Mouse (Mus musculus) limb, embryonic 12.5 days (tissue): ENCODE data around the gene Tcf25. TPM values are rescaled to one million over a fixed set of nuclear protein-coding genes. Genes with fewer than 3 reads are reported as not detected.
A peak's percentile ranks its signal among the peaks of the same experiment; 100 is the strongest.

Experiments
- ATAC-seq: fragments of 200-750 bp; cut with Nextera tagmentation; 2 replicates; pipeline ENCODE4 v1.8.0; 2017; ENCODE audit warnings: low read depth, moderate TSS enrichment; ENCODE audit not compliant: insufficient number of reproducible peaks, insufficient read depth, low FRiP score, low TSS enrichment
- H3K27ac ChIP-seq: fragments of 300-500 bp; sonication (generic); 2 replicates; pipeline ENCODE4 v1.5.1; 2016; ENCODE audit warnings: mild to moderate bottlenecking, moderate library complexity
- H3K27me3 ChIP-seq: fragments of 300-500 bp; sonication (generic); 2 replicates; pipeline ENCODE4 v1.6.1; 2016; ENCODE audit warnings: mild to moderate bottlenecking, moderate library complexity
- H3K36me3 ChIP-seq: fragments of 300-500 bp; sonication (generic); 2 replicates; pipeline ENCODE4 v1.6.1; 2016; ENCODE audit warnings: mild to moderate bottlenecking, moderate library complexity
- H3K4me1 ChIP-seq: fragments of 300-500 bp; sonication (generic); replicated peaks from 2 replicates; pipeline ENCODE4 v1.6.1; 2016
- H3K4me2 ChIP-seq: fragments of 300-500 bp; sonication (generic); 2 replicates; pipeline ENCODE4 v1.6.1; 2016; ENCODE audit warnings: mild to moderate bottlenecking, moderate library complexity
- H3K4me3 ChIP-seq: fragments of 300-500 bp; sonication (generic); replicated peaks from 2 replicates; pipeline ENCODE4 v1.5.1; 2016; ENCODE audit warnings: mild to moderate bottlenecking
- H3K9ac ChIP-seq: fragments of 300-500 bp; sonication (generic); replicated peaks from 2 replicates; pipeline ENCODE4 v1.6.1; 2016; ENCODE audit warnings: mild to moderate bottlenecking, moderate library complexity
- H3K9me3 ChIP-seq: fragments of 300-500 bp; sonication (generic); 2 replicates; pipeline ENCODE4 v1.6.1; 2016; ENCODE audit warnings: mild to moderate bottlenecking, moderate library complexity
- WGBS: fragments of 180-500 bp; shearing (Covaris S2); methylation state at CpG from one replicate; pipeline ENCODE4 v1.1.7; 2016; 5-methylcytosine and 5-hydroxymethylcytosine counted together
- polyA plus RNA-seq: library from polyadenylated mRNA; unstranded; fragments of >200 nt; fragmentation: Nextera tagmentation; extraction: Ambion mirVana; gene quantifications from 2 replicates; pipeline ENCODE4 v1.2.1, GENCODE M21; 2016

Tcf25 gene
- 149 and 151 TPM in 2 replicates for polyA plus RNA-seq

DNA sequence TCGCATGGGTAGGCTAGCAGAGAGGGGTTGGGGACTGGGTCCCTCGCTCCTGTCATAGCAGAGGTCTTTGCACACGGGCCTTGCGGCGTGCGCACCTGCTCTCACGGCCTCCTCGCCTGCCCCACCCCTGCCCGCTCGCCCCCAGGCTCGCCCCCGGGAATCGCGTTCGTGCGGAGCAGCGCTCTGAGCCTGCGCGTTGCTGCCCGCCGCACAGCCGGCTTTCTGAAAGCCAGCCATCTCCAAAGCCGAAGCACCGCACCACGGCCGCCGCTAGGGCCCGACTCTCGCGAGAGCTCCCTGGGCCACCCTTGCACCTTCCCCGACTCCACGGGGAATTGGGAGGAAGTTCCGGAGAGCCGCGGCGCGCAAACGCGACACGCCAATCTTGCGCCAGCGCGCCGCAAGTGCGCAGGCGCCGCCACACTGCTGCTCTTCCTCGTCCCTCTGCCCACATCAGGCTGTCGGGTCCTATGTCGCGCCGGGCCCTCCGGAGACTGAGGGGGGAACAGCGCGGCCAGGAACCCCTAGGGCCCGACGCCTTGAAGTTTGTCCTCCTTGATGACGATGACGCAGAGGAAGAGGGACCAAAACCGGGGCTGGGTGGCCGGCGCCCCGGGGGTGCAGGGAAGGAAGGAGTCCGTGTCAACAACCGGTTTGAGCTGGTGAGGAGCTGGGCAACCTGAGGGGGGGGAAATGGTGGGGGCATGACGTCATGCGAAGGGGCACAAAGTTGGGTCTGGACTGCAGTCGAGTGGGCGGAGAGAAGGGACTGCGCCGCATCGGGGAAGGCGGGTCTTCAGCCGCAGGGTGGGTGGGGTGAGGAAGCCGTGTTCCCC, at the start of gene Tcf25:
Gene Tcf25, plus strand, starts transcription at position 351 of the 836 bp plus-strand sequence.
- Histone ChIP-seq H3K9ac (peak within 1 kb of the TSS; percentile 77), H3K36me3 (peaks cover 8% of the 10 kb centered on the region), H3K27ac (peak within 1 kb of the TSS; percentile 97), H3K4me2 (peak within 1 kb of the TSS; percentile 81), H3K9me3 (no peaks in the 10 kb centered on the region), H3K4me1 (peaks cover 15% of the 10 kb centered on the region), H3K4me3 (peak within 1 kb of the TSS; percentile 71), H3K27me3 (no peaks in the 10 kb centered on the region)
- under 1% methylated on average over 75 of the region's 75 CpGs for WGBS
- peak; percentile 88 for ATAC-seq

DNA sequence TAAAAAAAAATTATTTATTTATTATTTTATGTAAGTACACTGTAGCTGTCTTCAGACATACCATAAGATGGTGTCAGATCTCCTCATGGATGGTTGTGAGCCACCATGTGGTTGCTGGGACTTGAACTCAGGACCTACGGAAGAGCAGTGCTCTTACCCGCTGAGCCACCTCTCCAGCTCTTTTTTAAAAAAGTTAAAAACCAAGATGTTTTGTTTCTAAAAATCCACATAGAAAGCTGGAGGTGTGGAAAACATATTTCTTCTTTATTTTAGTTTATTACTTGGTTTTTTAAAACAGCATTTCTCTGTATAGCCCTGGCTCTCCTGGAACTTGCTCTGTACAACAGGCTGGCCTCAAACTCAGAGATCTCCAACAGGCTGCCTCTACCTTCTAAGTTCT, 45.0 kb upstream of the Tcf25 start:
- ATAC-seq: no peak
- WGBS: 94% methylated on average over 2 of the region's 2 CpGs

DNA sequence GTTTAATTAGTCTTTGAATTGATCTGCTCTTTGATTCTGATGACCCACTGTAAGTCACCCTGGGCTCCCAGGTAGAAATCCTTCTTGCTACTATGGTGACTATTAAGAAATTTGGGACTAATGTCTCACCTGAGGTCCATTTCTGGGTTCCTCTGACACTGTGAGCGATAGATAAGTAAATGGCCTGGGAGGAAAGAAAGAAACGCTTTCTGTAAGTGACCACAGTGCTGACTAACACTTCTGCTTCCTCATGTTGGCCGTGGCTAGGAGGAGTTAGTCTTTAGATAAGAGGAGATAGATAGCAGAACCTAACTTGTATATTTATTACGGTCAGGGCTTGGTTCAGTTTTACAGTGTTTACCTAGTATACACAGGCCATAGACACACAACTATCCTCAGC, 44.2 kb upstream of the Tcf25 start:
- Histone ChIP-seq H3K4me3 (no peak overlapping the region), H3K36me3 (no peaks in the 10 kb centered on the region), H3K27ac (no peak overlapping the region), H3K4me2 (no peak overlapping the region), H3K4me1 (peaks cover 7% of the 10 kb centered on the region; the same call in 1 of the 2 replicates), H3K9me3 (no peaks in the 10 kb centered on the region), H3K27me3 (peaks cover 43% of the 10 kb centered on the region), H3K9ac (no peak overlapping the region)
- ATAC-seq: no peak
- 77% methylated on average over 4 of the region's 4 CpGs for WGBS

More for the DNA sequence above, 45.0 kb upstream of the Tcf25 start:
- no peak overlapping the region for H3K27ac ChIP-seq
- no peaks in the 10 kb centered on the region for H3K36me3 ChIP-seq
- H3K9me3 ChIP-seq: no peaks in the 10 kb centered on the region
- peaks cover 7% of the 10 kb centered on the region; the same call in 1 of the 2 replicates for H3K4me1 ChIP-seq
- H3K9ac ChIP-seq: no peak overlapping the region
- H3K27me3 ChIP-seq: peaks cover 35% of the 10 kb centered on the region
- H3K4me3 ChIP-seq: no peak overlapping the region
- H3K4me2 ChIP-seq: no peak overlapping the region

DNA sequence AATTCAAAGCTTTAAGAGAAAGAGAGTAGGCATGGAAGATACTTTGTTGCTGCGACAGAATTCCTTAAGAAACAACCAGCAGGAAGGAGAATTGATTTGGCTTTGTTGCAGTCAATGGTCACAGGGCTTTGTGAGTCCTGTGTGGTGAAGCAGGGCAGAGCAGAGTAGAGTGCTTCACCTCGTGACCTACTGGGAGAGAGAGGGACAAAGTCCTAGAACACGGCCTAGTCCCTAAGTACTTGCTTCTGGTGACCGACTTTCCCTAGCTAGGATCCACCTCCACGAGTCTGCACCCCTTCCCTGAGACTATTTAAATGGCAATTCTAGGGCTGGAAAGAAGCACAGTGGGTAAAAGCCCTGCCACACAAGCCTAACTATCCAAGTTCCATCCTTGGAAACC, 43.6 kb upstream of the Tcf25 start:
- Histone ChIP-seq H3K4me1 (peaks cover 7% of the 10 kb centered on the region; the same call in 1 of the 2 replicates), H3K4me3 (no peak overlapping the region), H3K9me3 (no peaks in the 10 kb centered on the region), H3K27me3 (peaks cover 49% of the 10 kb centered on the region), H3K4me2 (no peak overlapping the region), H3K27ac (no peak overlapping the region), H3K9ac (no peak overlapping the region), H3K36me3 (no peaks in the 10 kb centered on the region)
- WGBS: 85% methylated on average over 5 of the region's 5 CpGs
- ATAC-seq: no peak

DNA sequence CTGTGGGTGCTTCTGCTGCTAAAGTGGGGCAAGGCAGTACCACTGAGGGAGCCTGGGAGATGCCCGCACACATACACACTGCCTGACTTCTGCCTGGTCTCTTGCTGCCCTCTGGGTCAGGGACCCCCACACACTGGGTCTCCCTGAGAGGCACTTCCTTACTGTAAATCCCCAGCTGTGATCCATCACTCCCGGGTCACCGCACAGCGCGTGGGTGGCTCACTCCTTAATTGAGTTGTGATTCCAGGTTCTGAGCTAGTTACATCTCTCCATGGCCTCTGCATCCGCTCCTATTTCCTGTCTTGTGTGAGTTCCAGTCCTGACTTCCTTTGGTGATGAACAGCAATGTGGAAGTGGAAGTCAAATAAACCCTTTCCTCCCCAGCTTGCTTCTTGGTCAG, 42.9 kb upstream of the Tcf25 start:
- ATAC-seq: no peak
- Histone ChIP-seq H3K4me2 (no peak overlapping the region), H3K36me3 (no peaks in the 10 kb centered on the region), H3K9ac (no peak overlapping the region), H3K27me3 (peaks cover 54% of the 10 kb centered on the region), H3K27ac (no peak overlapping the region), H3K9me3 (no peaks in the 10 kb centered on the region), H3K4me1 (peaks cover 7% of the 10 kb centered on the region; the same call in 1 of the 2 replicates), H3K4me3 (no peak overlapping the region)
- 70% methylated on average over 6 of the region's 6 CpGs for WGBS

DNA sequence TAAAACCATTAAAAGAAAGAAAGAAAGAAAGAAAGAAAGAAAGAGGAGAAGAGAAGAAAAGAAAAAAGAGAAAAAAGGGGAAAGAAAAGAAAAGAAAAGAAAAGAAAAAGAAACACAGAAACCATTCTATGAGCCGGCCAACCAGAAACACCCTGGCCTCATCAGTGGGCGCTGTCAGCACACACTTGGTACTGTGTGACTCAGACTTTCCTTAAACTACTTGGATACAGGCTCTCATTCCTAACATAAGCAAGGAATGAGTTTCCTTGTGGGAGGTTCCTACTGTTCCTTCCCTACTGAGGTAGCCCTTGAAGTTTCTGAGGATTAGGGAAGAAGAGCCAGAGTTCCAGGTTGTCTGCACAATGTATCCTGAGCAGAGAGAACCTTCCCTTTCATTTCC, 42.3 kb upstream of the Tcf25 start:
- no peaks in the 10 kb centered on the region for H3K36me3 ChIP-seq
- ATAC-seq: no peak
- WGBS: 81% methylated on average over 2 of the region's 2 CpGs
- no peak overlapping the region for H3K27ac ChIP-seq
- peaks cover 54% of the 10 kb centered on the region for H3K27me3 ChIP-seq
- no peak overlapping the region for H3K4me2 ChIP-seq
- H3K9ac ChIP-seq: no peak overlapping the region
- no peaks in the 10 kb centered on the region for H3K9me3 ChIP-seq
- H3K4me3 ChIP-seq: no peak overlapping the region
- peaks cover 7% of the 10 kb centered on the region; the same call in 1 of the 2 replicates for H3K4me1 ChIP-seq

DNA sequence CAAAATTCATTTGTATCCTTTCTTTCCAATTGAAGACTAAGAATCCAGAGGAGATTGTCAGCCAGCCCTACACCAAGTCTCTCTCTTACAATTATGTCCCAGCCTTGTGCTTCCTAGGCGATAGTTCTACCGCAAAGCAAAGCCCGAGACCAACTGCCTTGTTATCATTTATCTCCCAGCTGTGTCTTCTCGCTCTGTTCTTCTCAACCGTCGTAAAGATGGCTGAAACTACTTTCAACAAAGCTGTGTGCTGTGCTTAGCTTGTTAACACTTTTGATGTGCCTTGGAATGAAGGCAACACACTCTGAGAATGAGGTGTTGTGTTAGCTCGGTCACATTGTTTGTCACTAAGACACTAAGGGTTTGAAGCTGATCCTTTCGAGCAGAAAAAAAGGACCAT, 41.7 kb upstream of the Tcf25 start:
- no peaks in the 10 kb centered on the region for H3K36me3 ChIP-seq
- H3K4me3 ChIP-seq: peak overlapping the region; percentile 59
- no peak for ATAC-seq
- peaks cover 54% of the 10 kb centered on the region for H3K27me3 ChIP-seq
- H3K9ac ChIP-seq: no peak overlapping the region
- 32% methylated on average over 8 of the region's 8 CpGs for WGBS
- no peak overlapping the region for H3K27ac ChIP-seq
- H3K9me3 ChIP-seq: no peaks in the 10 kb centered on the region
- peak overlapping the region; percentile 91 for H3K4me2 ChIP-seq
- peaks cover 7% of the 10 kb centered on the region; the same call in 1 of the 2 replicates for H3K4me1 ChIP-seq

DNA sequence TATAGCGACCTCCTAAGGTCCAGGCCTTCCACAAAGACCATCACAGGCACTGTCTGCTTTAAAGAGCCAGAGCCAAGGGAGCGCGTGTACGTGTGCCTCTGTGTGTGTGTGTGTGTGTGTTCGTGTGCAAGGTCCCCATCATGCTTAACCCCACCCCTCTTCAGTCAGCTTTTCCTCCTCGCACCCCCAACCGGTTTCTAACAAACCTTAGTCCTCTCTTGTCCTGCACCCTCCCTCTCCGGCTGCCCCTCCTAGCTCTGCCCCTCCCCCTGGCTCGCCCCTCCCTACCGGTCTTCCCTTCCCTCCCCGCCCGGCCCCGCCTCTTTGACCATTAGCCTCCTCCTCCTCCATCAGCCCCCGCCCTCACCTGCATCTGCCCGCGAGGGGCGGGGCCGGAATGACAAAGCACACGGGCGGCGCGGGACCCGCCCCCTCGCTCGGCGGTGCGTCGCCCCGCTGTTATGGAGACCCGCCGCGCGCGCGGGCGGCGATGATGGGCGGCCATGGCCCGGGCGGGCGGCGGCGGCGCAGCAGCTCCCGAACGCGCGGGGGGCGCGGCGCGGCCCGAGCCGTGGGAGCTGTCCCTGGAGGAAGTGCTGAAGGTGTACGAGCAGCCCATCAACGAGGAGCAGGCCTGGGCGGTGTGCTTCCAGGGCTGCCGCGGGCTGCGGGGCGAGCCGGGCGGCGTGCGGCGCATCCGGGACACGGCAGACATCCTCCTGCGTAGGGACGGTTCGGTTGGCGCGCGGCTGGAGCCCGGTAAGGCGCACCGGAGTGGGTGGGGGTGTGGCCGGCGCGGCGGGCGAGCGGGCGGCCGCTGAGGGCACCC, 41.1 kb upstream of the Tcf25 start, which contains the start of gene Spire2:
Gene Spire2, plus strand, starts transcription at position 452 of the 829 bp plus-strand sequence.
- Histone ChIP-seq H3K9me3 (no peaks in the 10 kb centered on the region), H3K9ac (peak within 1 kb of the TSS; percentile 46), H3K36me3 (no peaks in the 10 kb centered on the region), H3K4me2 (peak within 1 kb of the TSS; percentile 91), H3K27ac (no peak within 1 kb of the TSS), H3K4me3 (peak within 1 kb of the TSS; percentile 59), H3K27me3 (peaks cover 52% of the 10 kb centered on the region), H3K4me1 (peaks cover 7% of the 10 kb centered on the region; the same call in 1 of the 2 replicates)
- peak; percentile 82 for ATAC-seq
- WGBS: under 1% methylated on average over 77 of the region's 85 CpGs

DNA sequence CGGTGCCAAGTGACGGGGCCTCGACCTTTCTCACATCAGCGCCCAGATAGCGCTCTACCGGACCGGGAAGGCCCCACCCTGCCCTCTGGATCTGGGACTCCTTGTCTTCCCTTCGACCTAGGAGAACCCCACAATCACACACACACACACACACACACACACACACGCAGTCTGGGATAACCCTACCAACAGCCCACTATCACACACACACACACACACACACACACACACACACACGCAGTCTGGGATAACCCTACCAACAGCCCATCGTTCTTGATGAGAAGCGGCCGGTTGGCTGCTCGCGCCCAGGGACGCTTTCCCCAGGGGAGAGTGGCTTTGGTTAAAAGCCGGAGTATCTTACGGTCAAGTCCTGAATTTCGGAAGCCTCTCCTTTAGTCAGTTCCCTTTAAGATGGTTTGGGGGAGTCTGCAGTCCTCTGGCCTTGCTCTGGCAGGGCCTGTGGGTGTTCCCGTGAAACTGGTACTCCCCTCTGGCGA, 40.4 kb upstream of the Tcf25 start:
- Histone ChIP-seq H3K36me3 (no peaks in the 10 kb centered on the region), H3K27ac (no peak overlapping the region), H3K4me3 (peak overlapping the region; percentile 59), H3K9me3 (no peaks in the 10 kb centered on the region), H3K4me2 (peak overlapping the region; percentile 91), H3K4me1 (peaks cover 7% of the 10 kb centered on the region; the same call in 1 of the 2 replicates), H3K9ac (peak overlapping the region; percentile 46), H3K27me3 (peaks cover 48% of the 10 kb centered on the region)
- peak; percentile 33; the same call in 1 of the 2 replicates for ATAC-seq
- 3% methylated on average over 19 of the region's 21 CpGs for WGBS

DNA sequence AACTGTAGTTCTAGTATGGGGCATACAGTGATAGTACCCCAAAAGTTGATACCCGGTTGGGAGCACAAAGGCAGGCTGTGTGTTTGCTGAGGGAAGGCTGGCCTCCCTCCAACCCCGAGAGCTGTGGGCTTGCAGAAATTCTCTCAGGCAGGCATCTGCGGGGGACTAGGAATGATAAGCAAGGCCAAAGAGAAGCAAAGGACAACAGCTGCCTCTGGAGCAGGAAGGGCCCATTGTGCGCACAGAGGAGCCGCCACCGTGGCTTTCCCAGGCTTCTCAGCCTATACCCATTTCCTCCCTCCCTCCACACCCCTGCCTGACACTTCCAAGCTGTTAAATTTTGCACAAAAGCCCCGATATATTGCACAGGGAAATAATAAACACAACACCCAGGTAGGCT, 39.7 kb upstream of the Tcf25 start:
- peaks cover 48% of the 10 kb centered on the region for H3K27me3 ChIP-seq
- H3K9ac ChIP-seq: no peak overlapping the region
- peaks cover 7% of the 10 kb centered on the region; the same call in 1 of the 2 replicates for H3K4me1 ChIP-seq
- WGBS: 9% methylated on average over 7 of the region's 7 CpGs
- no peaks in the 10 kb centered on the region for H3K9me3 ChIP-seq
- no peak for ATAC-seq
- no peaks in the 10 kb centered on the region for H3K36me3 ChIP-seq
- H3K4me3 ChIP-seq: 0 out of 2 replicates have a peak overlapping the region, but pooled peaks have one; percentile 6
- no peak overlapping the region for H3K4me2 ChIP-seq
- no peak overlapping the region for H3K27ac ChIP-seq

DNA sequence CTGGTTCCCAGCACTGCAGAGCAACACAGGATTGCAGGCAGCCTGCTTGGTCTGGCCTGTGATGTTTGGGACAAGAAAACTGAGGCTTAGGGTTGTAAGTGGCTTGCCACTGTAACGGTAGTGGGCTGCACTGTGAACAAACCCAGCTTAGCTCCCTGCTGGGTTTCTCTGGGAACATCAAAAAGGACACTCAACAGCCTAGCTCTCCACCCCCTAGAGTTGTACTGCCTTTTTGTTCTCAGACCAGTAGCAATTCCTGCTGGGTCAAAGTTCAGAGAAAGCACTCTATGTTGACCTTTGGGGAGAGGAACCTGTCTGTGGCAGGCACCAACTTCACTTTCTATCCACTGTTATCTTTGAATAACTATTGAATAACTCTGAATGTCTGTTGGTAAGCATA, 39.1 kb upstream of the Tcf25 start:
- Histone ChIP-seq H3K27ac (no peak overlapping the region), H3K4me3 (no peak overlapping the region)
- WGBS: 0% methylated on average over 1 of the region's 1 CpGs

More for the DNA sequence above, 39.1 kb upstream of the Tcf25 start:
- Histone ChIP-seq H3K27me3 (peaks cover 48% of the 10 kb centered on the region), H3K36me3 (no peaks in the 10 kb centered on the region), H3K4me1 (peaks cover 7% of the 10 kb centered on the region; the same call in 1 of the 2 replicates), H3K9ac (no peak overlapping the region), H3K4me2 (no peak overlapping the region), H3K9me3 (no peaks in the 10 kb centered on the region)
- no peak for ATAC-seq
